Comparison of ENCODE assay signal across 9 mouse cellular contexts in the genomic region with DNA sequence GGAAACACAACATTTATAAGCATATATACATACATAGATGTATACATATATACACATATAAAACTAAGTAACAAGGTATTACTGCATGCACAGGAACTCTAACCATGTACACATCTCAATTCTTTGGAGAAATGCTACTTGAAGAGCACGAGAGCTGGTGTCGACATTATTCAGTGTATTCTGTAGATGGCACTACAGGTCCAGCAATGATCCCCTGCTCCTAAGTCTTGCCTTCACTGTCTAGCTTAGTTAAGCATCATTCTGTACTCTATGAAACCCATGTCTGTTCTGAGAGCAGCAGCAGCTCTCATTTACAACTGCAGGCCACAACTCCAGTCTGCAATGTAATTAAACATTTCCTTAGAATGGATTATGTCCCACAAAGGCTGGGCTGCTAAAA.
DNase-seq lines count a peak whose midpoint lies in the region; TF ChIP-seq lines count a peak whose summit lies in the region.
"Had no signal": no experiment of that assay in that cellular context is flagged by ENCODE, and none has a peak within 500 bp of the region (broad histone marks: within the 10 kb centered on the region; RNA-seq: fewer than 3 reads in every experiment).

No protein-coding gene starts in this region.

- H3K4me3 ChIP-seq in kidney, adult 2 months (ENCODE audit: insufficient read depth, low read depth, low read length), result no peak overlapping the region
- H3K4me3 ChIP-seq: heart, embryonic 15.5 days had no signal

- TF ChIP-seq CTCF in kidney, adult 2 months (conservative IDR thresholded peaks at IDR 0.05; ENCODE audit: insufficient read depth, insufficient read length, low read depth, low read length), result 0 out of 2 replicates have a peak, but pooled peaks have one; percentile 17

- DNase-seq in kidney, adult 2 months, result no peak
- no peak for DNase-seq in kidney, adult 8-10 months
- peak; percentile 91 for DNase-seq in brain, adult 2 months (ENCODE audit: low read depth, low spot score)
- DNase-seq in embryo, embryonic 11 days, result peak; percentile 20
- DNase-seq in left cerebral cortex, postnatal 4 days, result peak; percentile 23
- peak; percentile 50 for DNase-seq in telencephalon, adult 2 months (ENCODE audit: low read depth, low spot score)
- DNase-seq in spleen, postnatal 36 days (ENCODE audit: low spot score in 2 of 2), result no peak
- DNase-seq in heart, adult 11 months, result no peak

- intact Hi-C loops in left cerebral cortex, postnatal 4 days (cut with DNase I), result loop anchor here (10.0 kb wide), 1 partner anchor 1629 kb away; no protein-coding TSS in a partner anchor

- H3K36me3 ChIP-seq in kidney, adult 2 months (ENCODE audit: control insufficient read depth, insufficient read depth, low read length), result no peaks in the 10 kb centered on the region
- H3K36me3 ChIP-seq: heart, embryonic 15.5 days had no signal

- H3K4me1 ChIP-seq in kidney, adult 2 months (ENCODE audit: control insufficient read depth, insufficient read depth, low read length), result 0 out of 2 replicates have a peak, but pooled peaks cover 6% of the 10 kb centered on the region
- H3K4me1 ChIP-seq: heart, embryonic 15.5 days had no signal

- TF ChIP-seq POLR2A in kidney, adult 2 months (IDR thresholded peaks at IDR 0.05; ENCODE audit: low read depth, low read length), result no peak

- WGBS in kidney, adult 2 months, result 55% methylated on average over 2 of the region's 2 CpGs

- no peak overlapping the region for H3K27ac ChIP-seq in kidney, adult 2 months (ENCODE audit: insufficient read depth, low read depth, low read length)
- H3K27ac ChIP-seq: heart, embryonic 15.5 days had no signal

- H3K27me3 ChIP-seq in kidney, adult 2 months (replicated peaks; ENCODE audit: control insufficient read depth, insufficient read depth, low read length), result no peaks in the 10 kb centered on the region
- H3K27me3 ChIP-seq: heart, embryonic 15.5 days had no signal

Comparison
In these comparisons a context has a peak if more than half of its experiments do, and no peak if none do; other contexts are left out.
1. DNase-seq: peak in brain, adult 2 months (single experiment), embryo, embryonic 11 days (single experiment), left cerebral cortex, postnatal 4 days (single experiment) and telencephalon, adult 2 months (single experiment); none in kidney, adult 2 months (single experiment), kidney, adult 8-10 months (0 of 2), spleen, postnatal 36 days (0 of 2) and heart, adult 11 months (single experiment).